Mouse (Mus musculus): ENCODE results near the gene Zfhx2. TPM values are rescaled to one million over a fixed set of nuclear protein-coding genes. Genes with fewer than 3 reads are reported as not detected.
A peak's percentile ranks its signal among the peaks of the same experiment; 100 is the strongest.

The Zfhx2 gene
- polyA plus RNA-seq, 1 experiment from 2014 or later, result 29.4 TPM

DNA sequence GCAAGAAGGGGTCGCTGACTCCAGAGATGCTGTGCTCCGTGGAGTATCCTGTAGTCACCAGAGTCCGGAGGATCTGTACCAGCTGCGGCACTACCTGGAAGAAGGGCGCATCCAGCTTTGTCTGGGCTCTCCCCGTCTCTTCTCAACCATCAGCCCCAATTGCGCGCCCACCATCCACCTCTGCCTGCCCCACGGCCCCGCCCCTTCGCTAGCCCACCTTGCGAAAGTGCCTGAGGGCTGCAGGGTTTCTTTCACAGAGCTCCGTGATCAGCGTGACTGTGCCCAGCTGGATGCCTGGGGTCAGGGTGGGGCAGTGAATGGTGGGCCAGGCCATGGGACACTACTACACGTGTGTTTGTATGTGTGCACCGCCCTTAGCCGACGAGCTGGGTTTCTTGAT is 12.2 kb upstream of the Zfhx2 start:
- Histone ChIP-seq H3K4me2 (replicated peaks) (no peak overlapping the region), H3K9me3 (no peaks in the 10 kb centered on the region), H3K9ac (no peak overlapping the region), H3K27ac (no peak overlapping the region), H3K4me3 (no peak overlapping the region), H3K36me3 (no peaks in the 10 kb centered on the region), H3K27me3 (replicated peaks) (0 out of 2 replicates have a peak, but pooled peaks cover 5% of the 10 kb centered on the region), H3K4me1 (peaks cover 29% of the 10 kb centered on the region)
- ATAC-seq (ENCODE audit: low FRiP score, low read depth), result no peak
- WGBS, result 89% methylated on average over 18 of the region's 18 CpGs

DNA sequence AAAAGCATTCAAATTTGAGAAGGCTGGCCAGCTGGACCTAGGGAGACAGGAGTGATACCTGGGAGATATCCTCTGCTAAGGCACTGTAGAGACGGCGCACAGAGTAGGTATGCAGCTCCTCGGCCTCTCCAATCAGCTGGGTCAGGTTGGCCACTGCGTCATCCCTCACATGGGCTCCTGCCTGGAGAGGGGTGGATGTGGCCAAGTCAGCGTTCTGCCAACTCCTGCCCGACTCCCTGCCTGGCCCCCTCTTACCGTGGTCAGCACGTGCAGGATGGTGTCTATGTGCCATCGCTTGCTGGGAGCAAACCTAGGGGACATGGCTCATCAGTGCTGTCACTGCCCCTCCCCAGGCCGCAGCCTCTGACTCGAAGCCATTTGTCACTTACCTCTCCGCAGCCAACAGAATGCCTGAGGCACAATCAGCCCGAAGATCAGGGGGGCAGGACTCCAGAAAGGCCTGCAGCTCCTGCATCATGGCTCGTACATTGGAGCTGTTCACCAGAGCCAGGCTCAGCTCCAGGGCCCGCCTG is 10.2 kb upstream of the Zfhx2 start:
- no peak overlapping the region for H3K4me2 ChIP-seq (replicated peaks)
- H3K36me3 ChIP-seq, result peaks cover 11% of the 10 kb centered on the region; the same call in 1 of the 2 replicates
- H3K4me3 ChIP-seq, result no peak overlapping the region
- no peaks in the 10 kb centered on the region for H3K9me3 ChIP-seq
- H3K4me1 ChIP-seq, result peaks cover 20% of the 10 kb centered on the region
- 77% methylated on average over 15 of the region's 15 CpGs for WGBS
- no peak for ATAC-seq (ENCODE audit: low FRiP score, low read depth)
- H3K9ac ChIP-seq, result no peak overlapping the region
- 0 out of 2 replicates have a peak, but pooled peaks cover 2% of the 10 kb centered on the region for H3K27me3 ChIP-seq (replicated peaks)
- no peak overlapping the region for H3K27ac ChIP-seq

DNA sequence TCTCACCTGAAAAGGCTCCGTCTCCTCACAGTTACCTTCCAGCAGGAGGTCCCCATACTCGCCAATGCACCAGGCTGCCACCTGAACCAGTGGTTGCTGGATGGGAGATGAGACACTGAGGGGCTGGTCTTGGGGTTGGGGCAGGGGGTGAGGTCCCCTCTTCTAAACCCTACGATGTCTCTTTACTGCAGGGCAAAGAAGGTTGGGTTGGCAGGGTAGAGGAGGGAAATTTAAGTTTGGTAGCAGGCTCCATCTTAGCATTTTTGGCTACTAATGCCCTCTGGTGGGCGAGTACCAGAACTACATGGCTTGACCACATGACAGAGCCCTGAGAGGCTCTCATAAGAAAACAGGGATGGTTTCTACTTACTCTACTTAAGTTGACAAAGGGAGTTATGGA is 9.5 kb upstream of the Zfhx2 start:
- peaks cover 27% of the 10 kb centered on the region for H3K4me1 ChIP-seq
- peaks cover 11% of the 10 kb centered on the region; the same call in 1 of the 2 replicates for H3K36me3 ChIP-seq
- H3K27ac ChIP-seq, result no peak overlapping the region
- no peaks in the 10 kb centered on the region for H3K27me3 ChIP-seq (replicated peaks)
- ATAC-seq (ENCODE audit: low FRiP score, low read depth), result no peak
- no peak overlapping the region for H3K4me2 ChIP-seq (replicated peaks)
- 55% methylated on average over 4 of the region's 4 CpGs for WGBS
- H3K9ac ChIP-seq, result no peak overlapping the region
- no peaks in the 10 kb centered on the region for H3K9me3 ChIP-seq
- no peak overlapping the region for H3K4me3 ChIP-seq

- 60% methylated on average over 4 of the region's 4 CpGs for WGBS
- H3K4me2 ChIP-seq (replicated peaks), result no peak overlapping the region
- peaks cover 25% of the 10 kb centered on the region for H3K4me1 ChIP-seq
- no peak overlapping the region for H3K9ac ChIP-seq
- no peak overlapping the region for H3K27ac ChIP-seq
- no peak overlapping the region for H3K4me3 ChIP-seq
- no peaks in the 10 kb centered on the region for H3K9me3 ChIP-seq
- ATAC-seq (ENCODE audit: low FRiP score, low read depth), result no peak
- H3K27me3 ChIP-seq (replicated peaks), result no peaks in the 10 kb centered on the region
- H3K36me3 ChIP-seq, result peaks cover 11% of the 10 kb centered on the region; the same call in 1 of the 2 replicates
Observed at GRCm38 (mm10) chr14:55098067-55098466, 5.9 kb upstream of the Zfhx2 start.

DNA sequence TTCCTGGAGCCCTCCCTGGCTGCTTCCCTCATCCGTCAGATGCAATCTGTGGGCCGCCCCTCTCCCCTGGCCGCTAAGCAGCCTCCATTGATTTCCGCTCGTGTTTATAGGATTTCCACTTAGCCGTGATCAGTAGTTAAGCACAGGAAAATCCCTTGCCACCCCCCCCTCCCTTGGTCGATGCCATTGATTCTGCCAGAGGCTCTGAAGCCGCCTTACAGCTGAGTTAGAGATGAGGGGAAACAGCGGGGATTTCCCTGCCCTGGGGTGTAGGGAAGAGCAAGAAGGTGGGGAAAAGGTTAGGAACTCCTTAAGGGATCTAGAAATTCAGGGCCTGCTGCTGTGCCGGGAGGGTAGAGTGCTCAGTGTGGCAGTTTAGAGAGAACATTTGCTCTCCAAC is 5.5 kb upstream of the Zfhx2 start:
- peaks cover 11% of the 10 kb centered on the region; the same call in 1 of the 2 replicates for H3K36me3 ChIP-seq
- WGBS, result 68% methylated on average over 10 of the region's 10 CpGs
- no peak for ATAC-seq (ENCODE audit: low FRiP score, low read depth)
- H3K4me3 ChIP-seq, result no peak overlapping the region
- H3K27ac ChIP-seq, result no peak overlapping the region
- H3K9me3 ChIP-seq, result no peaks in the 10 kb centered on the region
- peaks cover 25% of the 10 kb centered on the region for H3K4me1 ChIP-seq
- H3K4me2 ChIP-seq (replicated peaks), result peak overlapping the region; percentile 45; the same call in 1 of the 2 replicates
- H3K9ac ChIP-seq, result no peak overlapping the region; the same call in 1 of the 2 replicates
- no peaks in the 10 kb centered on the region for H3K27me3 ChIP-seq (replicated peaks)

DNA sequence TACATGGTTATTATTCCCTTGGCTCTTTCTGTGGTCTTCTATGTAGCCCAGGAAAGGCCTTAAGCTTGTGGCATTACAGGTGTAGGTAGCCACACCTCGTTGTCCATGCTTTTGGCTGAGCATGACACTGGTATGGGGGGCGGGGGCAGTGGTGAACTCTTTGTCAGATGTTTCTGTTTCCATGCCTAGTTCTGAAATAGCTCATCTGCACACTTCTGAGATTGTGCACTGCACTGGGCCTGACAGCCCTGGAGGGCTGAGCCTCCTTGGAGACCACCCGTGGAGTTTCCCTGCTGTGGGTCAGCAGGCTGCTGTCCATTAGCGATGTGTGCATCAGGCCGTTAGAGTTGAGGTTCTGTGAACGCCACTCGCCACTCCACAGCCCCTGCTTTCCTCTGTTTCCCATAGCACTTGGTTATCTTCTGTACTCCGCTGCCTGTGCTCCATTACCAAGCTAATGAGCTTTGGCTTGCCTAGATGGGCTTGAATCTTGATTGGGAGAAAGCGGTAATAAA is 4.5 kb upstream of the Zfhx2 start:
- Histone ChIP-seq H3K27me3 (replicated peaks) (no peaks in the 10 kb centered on the region), H3K4me3 (no peak overlapping the region), H3K9me3 (no peaks in the 10 kb centered on the region), H3K9ac (peak overlapping the region; percentile 9; the same call in 1 of the 2 replicates), H3K36me3 (peaks cover 11% of the 10 kb centered on the region; the same call in 1 of the 2 replicates), H3K27ac (peak overlapping the region; percentile 53; the same call in 1 of the 2 replicates), H3K4me1 (peaks cover 25% of the 10 kb centered on the region), H3K4me2 (replicated peaks) (peak overlapping the region; percentile 45)
- no peak for ATAC-seq (ENCODE audit: low FRiP score, low read depth)
- WGBS, result 48% methylated on average over 9 of the region's 9 CpGs

GRCm38 (mm10) chr14:55095671-55096070 is 3.5 kb upstream of the Zfhx2 start:
- H3K27ac ChIP-seq, result no peak overlapping the region

DNA sequence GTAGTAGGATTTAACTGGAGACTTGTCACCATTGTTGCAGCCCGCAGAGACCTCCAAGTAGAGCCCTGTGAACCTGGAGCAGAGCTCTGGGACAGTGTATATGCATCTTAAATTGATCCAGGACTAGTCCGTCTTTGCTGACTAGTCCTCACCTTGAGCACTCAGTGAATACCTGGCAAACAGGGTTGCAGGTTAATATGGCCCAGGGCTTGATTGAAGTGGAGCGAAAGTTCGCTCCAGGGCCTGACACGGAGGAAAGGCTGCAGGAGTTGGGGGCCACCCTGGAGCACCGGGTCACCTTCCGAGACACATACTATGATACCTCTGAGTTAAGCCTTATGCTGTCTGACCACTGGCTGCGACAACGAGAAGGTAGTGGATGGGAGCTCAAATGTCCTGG is 3.1 kb upstream of the Zfhx2 start:
- Histone ChIP-seq H3K4me1 (peaks cover 36% of the 10 kb centered on the region), H3K9ac (peak overlapping the region; percentile 73), H3K27me3 (replicated peaks) (no peaks in the 10 kb centered on the region), H3K9me3 (no peaks in the 10 kb centered on the region), H3K27ac (peak overlapping the region; percentile 60; the same call in 1 of the 2 replicates), H3K4me3 (peak overlapping the region; percentile 51), H3K36me3 (peaks cover 11% of the 10 kb centered on the region; the same call in 1 of the 2 replicates), H3K4me2 (replicated peaks) (peak overlapping the region; percentile 62)
- 57% methylated on average over 9 of the region's 9 CpGs for WGBS
- ATAC-seq (ENCODE audit: low FRiP score, low read depth), result no peak

More at GRCm38 (mm10) chr14:55095671-55096070, 3.5 kb upstream of the Zfhx2 start:
- Histone ChIP-seq H3K9ac (no peak overlapping the region; the same call in 1 of the 2 replicates), H3K4me3 (no peak overlapping the region), H3K36me3 (peaks cover 11% of the 10 kb centered on the region; the same call in 1 of the 2 replicates), H3K9me3 (no peaks in the 10 kb centered on the region), H3K4me1 (peaks cover 32% of the 10 kb centered on the region), H3K4me2 (replicated peaks) (peak overlapping the region; percentile 62), H3K27me3 (replicated peaks) (no peaks in the 10 kb centered on the region)
- 58% methylated on average over 12 of the region's 12 CpGs for WGBS
- ATAC-seq (ENCODE audit: low FRiP score, low read depth), result no peak

DNA sequence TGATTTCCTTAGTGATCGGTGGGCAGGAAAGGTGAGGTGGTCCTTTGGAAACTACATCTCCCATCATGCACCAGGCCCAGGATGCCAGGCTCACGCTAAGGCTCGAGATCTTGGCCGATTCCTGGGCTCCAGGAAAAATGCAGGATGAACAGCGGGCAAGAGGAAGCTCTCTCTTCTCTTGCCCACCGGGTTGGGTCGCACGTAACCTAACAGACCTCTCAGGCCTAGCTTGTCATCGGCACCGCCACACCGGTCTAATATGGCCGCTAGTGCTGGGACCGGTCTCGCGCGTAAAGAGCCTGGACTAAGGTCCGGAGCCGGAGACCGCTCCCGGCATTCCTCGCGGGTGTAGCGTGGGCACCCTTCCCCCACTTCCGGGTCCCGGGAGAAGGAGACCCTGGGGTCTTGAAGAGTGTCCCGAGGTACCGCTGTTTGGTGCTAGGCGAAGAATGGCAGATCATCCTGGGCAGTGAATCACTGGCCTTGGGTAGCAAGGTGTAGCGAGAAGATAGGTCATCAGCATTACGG is 2.6 kb upstream of the Zfhx2 start, which contains the start of gene Thtpa:
Gene Thtpa, plus strand, starts transcription at position 81 of the 528 bp plus-strand sequence.
- H3K27me3 ChIP-seq (replicated peaks), result no peaks in the 10 kb centered on the region

GRCm38 (mm10) chr14:55093927-55094326 is 1.8 kb upstream of the Zfhx2 start:
- Histone ChIP-seq H3K9me3 (no peaks in the 10 kb centered on the region), H3K36me3 (peaks cover 8% of the 10 kb centered on the region; the same call in 1 of the 2 replicates), H3K9ac (no peak overlapping the region), H3K4me3 (no peak overlapping the region), H3K4me2 (replicated peaks) (peak overlapping the region; percentile 62), H3K27me3 (replicated peaks) (no peaks in the 10 kb centered on the region), H3K27ac (no peak overlapping the region), H3K4me1 (peaks cover 48% of the 10 kb centered on the region)
- no peak for ATAC-seq (ENCODE audit: low FRiP score, low read depth)
- 38% methylated on average over 6 of the region's 6 CpGs for WGBS

More for the DNA sequence above, 2.6 kb upstream of the Zfhx2 start, which contains the start of gene Thtpa:
- peak within 1 kb of the TSS; percentile 60; the same call in 1 of the 2 replicates for H3K27ac ChIP-seq
- peak within 1 kb of the TSS; percentile 73 for H3K9ac ChIP-seq
- H3K36me3 ChIP-seq, result peaks cover 11% of the 10 kb centered on the region; the same call in 1 of the 2 replicates
- H3K4me3 ChIP-seq, result peak within 1 kb of the TSS; percentile 51
- ATAC-seq (ENCODE audit: low FRiP score, low read depth), result peak; percentile 63
- H3K9me3 ChIP-seq, result no peaks in the 10 kb centered on the region
- 2% methylated on average over 30 of the region's 30 CpGs for WGBS
- peak within 1 kb of the TSS; percentile 62 for H3K4me2 ChIP-seq (replicated peaks)
- H3K4me1 ChIP-seq, result peaks cover 40% of the 10 kb centered on the region

- WGBS, result 4% methylated on average over 34 of the region's 34 CpGs
- peak overlapping the region; percentile 80 for H3K4me2 ChIP-seq (replicated peaks)
- no peaks in the 10 kb centered on the region for H3K36me3 ChIP-seq
- ATAC-seq (ENCODE audit: low FRiP score, low read depth), result peak; percentile 23
- no peaks in the 10 kb centered on the region for H3K9me3 ChIP-seq
- H3K4me3 ChIP-seq, result peak overlapping the region; percentile 60
- peaks cover 59% of the 10 kb centered on the region for H3K4me1 ChIP-seq
- peak overlapping the region; percentile 92 for H3K9ac ChIP-seq
- peak overlapping the region; percentile 86 for H3K27ac ChIP-seq
- no peaks in the 10 kb centered on the region for H3K27me3 ChIP-seq (replicated peaks)
Observed at GRCm38 (mm10) chr14:55091209-55091865, 787 bp downstream of the Zfhx2 start.

Data from neural tube, embryonic 12.5 days (tissue).